Mouse (Mus musculus) midbrain, embryonic 12.5 days (tissue): ENCODE results near the gene E430018J23Rik. TPM values are rescaled to one million over a fixed set of nuclear protein-coding genes. Genes with fewer than 3 reads are reported as not detected.
"Not testable (repeated sequence)": the region's sequence is repeated elsewhere in the genome, so short reads cannot be mapped to it uniquely, and the experiment has no call there.

ENCODE experiments used
- ATAC-seq: fragments of 200-750 bp; cut with Nextera tagmentation; 2 replicates; pipeline ENCODE4 v1.8.0; 2017; ENCODE audit warnings: low read depth, moderate TSS enrichment, moderate library complexity; ENCODE audit not compliant: low FRiP score
- H3K27ac ChIP-seq: fragments of 300-500 bp; sonication (generic); replicated peaks from 2 replicates; pipeline ENCODE4 v1.5.1; 2016; ENCODE audit warnings: mild to moderate bottlenecking
- H3K27me3 ChIP-seq: fragments of 300-500 bp; sonication (generic); 2 replicates; pipeline ENCODE4 v1.6.1; 2016; ENCODE audit warnings: mild to moderate bottlenecking
- H3K36me3 ChIP-seq: fragments of 300-500 bp; sonication (generic); 2 replicates; pipeline ENCODE4 v1.6.1; 2016
- H3K4me1 ChIP-seq: fragments of 300-500 bp; sonication (generic); 2 replicates; pipeline ENCODE4 v1.6.1; 2016
- H3K4me2 ChIP-seq: fragments of 300-500 bp; sonication (generic); replicated peaks from 2 replicates; pipeline ENCODE4 v1.6.1; 2016; ENCODE audit warnings: mild to moderate bottlenecking, moderate library complexity
- H3K4me3 ChIP-seq: fragments of 300-500 bp; sonication (generic); 2 replicates; pipeline ENCODE4 v1.5.1; 2016; ENCODE audit warnings: mild to moderate bottlenecking
- H3K9ac ChIP-seq: fragments of 300-500 bp; sonication (generic); replicated peaks from 2 replicates; pipeline ENCODE4 v1.6.1; 2016; ENCODE audit warnings: mild to moderate bottlenecking, moderate library complexity
- H3K9me3 ChIP-seq: fragments of 300-500 bp; sonication (generic); 2 replicates; pipeline ENCODE4 v1.6.1; 2016; ENCODE audit warnings: mild to moderate bottlenecking
- WGBS: fragments of 180-500 bp; shearing (Covaris S2); methylation state at CpG from one replicate; pipeline ENCODE4 v1.1.7; 2016; 5-methylcytosine and 5-hydroxymethylcytosine counted together
- polyA plus RNA-seq: library from polyadenylated mRNA; unstranded; fragments of >200 nt; fragmentation: Nextera tagmentation; extraction: Ambion mirVana; gene quantifications from 2 replicates; pipeline ENCODE4 v1.2.1, GENCODE M21; 2016

E430018J23Rik gene
- polyA plus RNA-seq, 1 experiment from 2014 or later, result 7.1 TPM

DNA sequence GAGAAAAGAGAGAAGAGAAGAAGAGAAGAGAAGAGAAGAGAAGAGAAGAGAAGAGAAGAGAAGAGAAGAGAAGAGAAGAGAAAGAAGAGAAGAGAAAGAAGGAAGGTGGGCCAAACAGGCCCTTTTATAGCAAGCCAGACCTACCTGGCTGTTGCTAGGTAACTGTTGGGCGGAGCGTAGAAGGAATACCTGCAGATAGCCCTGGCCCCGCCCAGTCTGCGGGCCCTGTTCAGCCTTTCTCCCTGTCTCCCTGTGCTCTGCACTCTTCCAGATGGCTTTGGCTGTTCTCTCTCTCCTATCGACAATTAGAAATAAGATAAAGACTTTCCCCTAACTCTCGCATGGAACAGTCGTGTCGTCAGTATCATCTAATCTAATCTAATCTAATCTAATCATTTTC is 46.8 kb downstream of the E430018J23Rik start:
- Histone ChIP-seq H3K36me3 (peaks cover 19% of the 10 kb centered on the region), H3K27ac (no peak overlapping the region), H3K9me3 (no peaks in the 10 kb centered on the region), H3K4me1 (peaks cover 13% of the 10 kb centered on the region), H3K27me3 (no peaks in the 10 kb centered on the region), H3K9ac (peak overlapping the region; percentile 94; the same call in 1 of the 2 replicates), H3K4me2 (peak overlapping the region; percentile 77), H3K4me3 (peak overlapping the region; percentile 95)
- no peak for ATAC-seq
- WGBS, result 20% methylated on average over 8 of the region's 8 CpGs

DNA sequence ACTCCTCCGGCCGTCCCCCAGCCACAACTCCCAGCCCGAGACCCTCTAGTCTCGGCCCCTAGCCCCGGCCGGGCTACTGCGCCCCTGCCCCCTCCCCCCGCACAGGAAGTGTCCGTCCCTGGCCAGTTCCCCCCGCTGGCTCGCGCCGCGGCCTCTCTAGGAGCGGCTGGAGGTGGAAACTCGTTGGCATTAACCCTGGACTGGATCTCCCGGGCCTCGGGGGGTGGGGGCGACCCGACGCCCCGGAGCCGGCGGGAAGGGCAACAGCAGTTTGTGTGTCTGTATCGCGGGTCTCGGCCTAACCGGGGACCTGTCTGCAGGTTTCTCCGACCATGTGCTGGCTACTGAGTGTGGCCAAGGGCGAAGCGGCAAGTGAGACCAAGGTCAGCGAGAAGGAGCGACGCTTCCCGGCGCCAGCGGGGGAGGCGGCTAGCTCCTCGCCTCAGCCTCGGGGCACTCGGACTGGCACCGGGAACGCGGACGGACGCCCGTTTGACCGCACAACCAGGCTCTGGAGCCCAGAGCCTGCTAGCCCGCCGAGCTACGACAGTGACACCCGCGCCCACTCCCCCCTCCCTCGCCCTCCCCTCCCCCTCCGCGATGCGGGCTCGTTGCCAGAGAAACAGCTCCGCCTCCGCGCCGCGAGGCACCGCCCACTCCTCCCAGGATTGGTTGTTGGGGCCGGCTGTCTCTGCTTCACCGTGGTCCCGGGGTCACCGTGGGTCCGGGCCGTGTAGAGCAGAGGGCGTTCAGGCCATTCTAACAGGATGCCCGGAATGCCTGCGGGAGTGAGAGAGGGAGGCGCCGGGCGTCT is 47.7 kb downstream of the E430018J23Rik start, which contains the start of gene Zfp768:
Zfp768 (minus strand) TSS at position 78 of the 814 bp plus-strand sequence.
- Histone ChIP-seq H3K36me3 (peaks cover 24% of the 10 kb centered on the region), H3K27ac (peak within 1 kb of the TSS; percentile 93), H3K9me3 (no peaks in the 10 kb centered on the region), H3K4me1 (peaks cover 13% of the 10 kb centered on the region), H3K9ac (peak within 1 kb of the TSS; percentile 94), H3K4me3 (peak within 1 kb of the TSS; percentile 95), H3K27me3 (no peaks in the 10 kb centered on the region), H3K4me2 (peak within 1 kb of the TSS; percentile 77)
- peak; percentile 90 for ATAC-seq
- under 1% methylated on average over 68 of the region's 76 CpGs for WGBS

DNA sequence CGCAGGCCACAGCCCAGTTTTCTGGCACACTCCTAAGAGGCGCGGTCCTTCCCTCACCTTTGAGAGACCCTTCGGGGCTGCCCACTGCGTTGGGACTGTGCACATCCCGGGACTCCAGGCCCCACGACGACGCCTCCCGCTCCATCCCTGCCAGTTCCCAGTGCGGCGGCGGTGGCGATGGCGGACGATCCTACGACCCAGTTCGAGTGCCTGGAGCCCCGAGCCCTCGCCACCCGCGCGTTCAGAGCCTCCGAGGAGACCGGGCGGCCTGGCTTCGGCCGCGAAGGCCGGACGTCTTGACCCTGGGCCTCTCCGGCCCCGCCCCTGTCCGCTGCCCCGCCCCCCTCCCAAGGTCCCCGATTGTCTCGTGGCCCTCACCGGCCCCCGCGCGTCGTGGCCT is 48.3 kb downstream of the E430018J23Rik start:
- Histone ChIP-seq H3K9ac (peak overlapping the region; percentile 94), H3K4me2 (peak overlapping the region; percentile 77), H3K27ac (peak overlapping the region; percentile 93), H3K9me3 (no peaks in the 10 kb centered on the region), H3K27me3 (no peaks in the 10 kb centered on the region), H3K4me3 (peak overlapping the region; percentile 95), H3K4me1 (peaks cover 13% of the 10 kb centered on the region), H3K36me3 (peaks cover 24% of the 10 kb centered on the region)
- peak; percentile 35 for ATAC-seq
- whole genome bisulfite sequencing, result under 1% methylated on average over 41 of the region's 42 CpGs

DNA sequence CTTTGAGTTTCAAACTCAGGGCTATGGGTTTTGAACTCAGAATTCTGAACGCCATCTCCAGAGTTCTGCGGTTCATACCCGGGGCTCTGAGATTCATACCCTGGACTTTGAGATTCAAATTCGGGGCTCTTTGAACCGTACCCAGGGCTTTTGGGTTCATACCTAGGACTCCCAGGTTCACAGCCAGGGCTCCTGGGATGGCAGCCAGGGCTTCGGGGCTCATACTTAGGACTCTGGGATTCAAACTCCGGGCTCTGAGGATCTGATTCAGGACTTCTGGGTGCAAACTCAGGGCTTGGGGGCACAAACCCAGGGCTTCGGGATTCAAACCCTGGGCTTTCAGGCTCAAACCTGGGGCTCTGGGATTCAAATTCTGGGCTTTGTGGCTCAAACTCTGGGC is 49.1 kb downstream of the E430018J23Rik start:
- no peak overlapping the region for H3K27ac ChIP-seq
- no peaks in the 10 kb centered on the region for H3K9me3 ChIP-seq
- H3K9ac ChIP-seq, result peak overlapping the region; percentile 94
- H3K4me3 ChIP-seq, result peak overlapping the region; percentile 95
- ATAC-seq, result no peak
- H3K27me3 ChIP-seq, result no peaks in the 10 kb centered on the region
- peak overlapping the region; percentile 77 for H3K4me2 ChIP-seq
- peaks cover 13% of the 10 kb centered on the region for H3K4me1 ChIP-seq
- 88% methylated on average over 8 of the region's 8 CpGs for WGBS
- H3K36me3 ChIP-seq, result peaks cover 24% of the 10 kb centered on the region

GRCm38 (mm10) chr7:127343351-127344019 is 49.9 kb downstream of the E430018J23Rik start:
- 0 out of 2 replicates have a peak overlapping the region, but pooled peaks have one; percentile 95 for H3K4me3 ChIP-seq
- H3K9ac ChIP-seq, result no peak overlapping the region
- H3K27ac ChIP-seq, result no peak overlapping the region
- H3K4me2 ChIP-seq, result no peak overlapping the region
- peaks cover 24% of the 10 kb centered on the region for H3K36me3 ChIP-seq
- no peaks in the 10 kb centered on the region for H3K9me3 ChIP-seq
- H3K27me3 ChIP-seq, result no peaks in the 10 kb centered on the region
- peaks cover 13% of the 10 kb centered on the region for H3K4me1 ChIP-seq
- ATAC-seq, result no peak
- WGBS, result 95% methylated on average over 38 of the region's 38 CpGs

GRCm38 (mm10) chr7:127342888-127343287 is 50.5 kb downstream of the E430018J23Rik start:
- H3K4me1 ChIP-seq, result peaks cover 13% of the 10 kb centered on the region
- no peaks in the 10 kb centered on the region for H3K9me3 ChIP-seq
- H3K4me2 ChIP-seq, result no peak overlapping the region
- H3K27me3 ChIP-seq, result no peaks in the 10 kb centered on the region
- WGBS, result 94% methylated on average over 7 of the region's 7 CpGs
- no peak for ATAC-seq
- H3K36me3 ChIP-seq, result peaks cover 24% of the 10 kb centered on the region
- H3K4me3 ChIP-seq, result no peak overlapping the region
- H3K27ac ChIP-seq, result no peak overlapping the region
- no peak overlapping the region for H3K9ac ChIP-seq

DNA sequence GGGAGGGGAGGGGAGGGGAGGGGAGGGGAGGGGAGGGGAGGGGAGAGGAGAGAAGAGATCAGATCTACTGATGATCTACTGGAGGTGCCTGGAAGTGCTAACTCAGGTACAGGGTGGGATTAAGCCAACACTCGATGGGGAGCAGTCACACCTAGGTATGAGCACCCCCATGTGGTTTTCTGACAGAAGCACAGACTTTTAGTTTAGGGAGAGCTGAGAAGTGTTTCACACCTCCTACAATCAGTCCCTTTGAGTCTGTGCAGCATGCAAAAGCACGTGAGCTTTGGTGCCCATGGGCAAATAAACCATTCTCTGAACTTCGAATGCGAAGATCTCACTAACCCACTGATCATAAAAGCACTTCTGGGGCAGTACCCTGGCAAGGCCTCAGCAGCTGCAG is 51.1 kb downstream of the E430018J23Rik start:
- no peak overlapping the region for H3K4me2 ChIP-seq
- H3K9me3 ChIP-seq, result no peaks in the 10 kb centered on the region
- 72% methylated on average over 4 of the region's 4 CpGs for WGBS
- H3K27me3 ChIP-seq, result no peaks in the 10 kb centered on the region
- no peak for ATAC-seq
- H3K9ac ChIP-seq, result no peak overlapping the region
- no peak overlapping the region for H3K4me3 ChIP-seq
- H3K4me1 ChIP-seq, result peaks cover 13% of the 10 kb centered on the region
- H3K27ac ChIP-seq, result no peak overlapping the region
- H3K36me3 ChIP-seq, result peaks cover 24% of the 10 kb centered on the region

GRCm38 (mm10) chr7:127341861-127342260 is 51.6 kb downstream of the E430018J23Rik start:
- WGBS, result 93% methylated on average over 6 of the region's 6 CpGs
- not testable (repeated sequence) for H3K9ac ChIP-seq, ATAC-seq

GRCm38 (mm10) chr7:127341356-127341755 is 52.1 kb downstream of the E430018J23Rik start:
- no peak overlapping the region for H3K4me3 ChIP-seq
- H3K36me3 ChIP-seq, result peaks cover 24% of the 10 kb centered on the region
- H3K9ac ChIP-seq, result no peak overlapping the region
- no peak overlapping the region for H3K4me2 ChIP-seq
- no peaks in the 10 kb centered on the region for H3K27me3 ChIP-seq
- ATAC-seq, result no peak
- no peaks in the 10 kb centered on the region for H3K9me3 ChIP-seq
- H3K27ac ChIP-seq, result no peak overlapping the region
- peaks cover 9% of the 10 kb centered on the region for H3K4me1 ChIP-seq
- 97% methylated on average over 8 of the region's 8 CpGs for WGBS

More at GRCm38 (mm10) chr7:127341861-127342260, 51.6 kb downstream of the E430018J23Rik start:
- H3K36me3 ChIP-seq, result peaks cover 24% of the 10 kb centered on the region
- not testable (repeated sequence) for H3K4me3 ChIP-seq, H3K27ac ChIP-seq, H3K4me2 ChIP-seq, H3K27me3 ChIP-seq, H3K9me3 ChIP-seq
- peaks cover 13% of the 10 kb centered on the region for H3K4me1 ChIP-seq

Other genes with a start within 250 kb of the E430018J23Rik start
- gene Cd2bp2, start 197.6 kb downstream of the E430018J23Rik start, polyA plus RNA-seq, result 98.9 and 103 TPM in 2 replicates
- 42.9 and 44.4 TPM in 2 replicates for gene Tbc1d10b, start 185.2 kb downstream of the E430018J23Rik start, polyA plus RNA-seq
- 12.6 and 13.1 TPM in 2 replicates for gene Mylpf, start 184.7 kb downstream of the E430018J23Rik start, polyA plus RNA-seq
- 79.4 and 82.0 TPM in 2 replicates for gene Zfp553, start 160.6 kb downstream of the E430018J23Rik start, polyA plus RNA-seq
- 38.6 and 41.1 TPM in 2 replicates for gene Sept1, start 160.5 kb downstream of the E430018J23Rik start, polyA plus RNA-seq
- 55.0 and 62.0 TPM in 2 replicates for gene Zfp771, start 149.4 kb downstream of the E430018J23Rik start, polyA plus RNA-seq
- 165 and 174 TPM in 2 replicates for gene Dctpp1, start 132.9 kb downstream of the E430018J23Rik start, polyA plus RNA-seq
- 71.4 and 72.7 TPM in 2 replicates for gene Sephs2, start 119.6 kb downstream of the E430018J23Rik start, polyA plus RNA-seq
- gene Itgal, start 97.4 kb downstream of the E430018J23Rik start, polyA plus RNA-seq, result 0.46 and 0.52 TPM in 2 replicates
- 20.5 and 22.3 TPM in 2 replicates for gene Zfp768, start 48.0 kb downstream of the E430018J23Rik start, polyA plus RNA-seq
- gene Zfp747, start 17.6 kb downstream of the E430018J23Rik start, polyA plus RNA-seq, result 9.0 and 10.2 TPM in 2 replicates
- gene 9130019O22Rik, start 6.5 kb downstream of the E430018J23Rik start, polyA plus RNA-seq, result 5.8 and 7.2 TPM in 2 replicates
- 6.7 and 6.8 TPM in 2 replicates for gene Zfp764, start 13.2 kb upstream of the E430018J23Rik start, polyA plus RNA-seq
- 31.9 and 34.0 TPM in 2 replicates for gene Zfp688, start 28.4 kb upstream of the E430018J23Rik start, polyA plus RNA-seq
- 18.2 and 19.3 TPM in 2 replicates for gene Zfp689, start 55.5 kb upstream of the E430018J23Rik start, polyA plus RNA-seq
- 63.1 and 69.2 TPM in 2 replicates for gene Prr14, start 66.0 kb upstream of the E430018J23Rik start, polyA plus RNA-seq
- gene Fbrs, start 85.6 kb upstream of the E430018J23Rik start, polyA plus RNA-seq, result 13.9 and 14.2 TPM in 2 replicates
- 94.6 and 98.3 TPM in 2 replicates for gene Srcap, start 118.4 kb upstream of the E430018J23Rik start, polyA plus RNA-seq
- 19.4 and 20.1 TPM in 2 replicates for gene Gm42715, start 126.0 kb upstream of the E430018J23Rik start, polyA plus RNA-seq
- 3.5 and 6.3 TPM in 2 replicates for gene Tmem265, start 167.8 kb upstream of the E430018J23Rik start, polyA plus RNA-seq
- 53.6 and 54.1 TPM in 2 replicates for gene Phkg2, start 179.7 kb upstream of the E430018J23Rik start, polyA plus RNA-seq
- gene Ccdc189, start 195.0 kb upstream of the E430018J23Rik start, polyA plus RNA-seq, result 11.9 and 16.1 TPM in 2 replicates
- gene Rnf40, start 195.1 kb upstream of the E430018J23Rik start, polyA plus RNA-seq, result 68.6 and 71.1 TPM in 2 replicates
- 39.9 and 42.8 TPM in 2 replicates for gene Zfp629, start 222.2 kb upstream of the E430018J23Rik start, polyA plus RNA-seq